Mouse (Mus musculus): ENCODE data around the gene Lin54. TPM values are rescaled to one million over a fixed set of nuclear protein-coding genes. Genes with fewer than 3 reads are reported as not detected.

Lin54 gene
- polyA plus RNA-seq, 1 experiment = 2.9 TPM

DNA sequence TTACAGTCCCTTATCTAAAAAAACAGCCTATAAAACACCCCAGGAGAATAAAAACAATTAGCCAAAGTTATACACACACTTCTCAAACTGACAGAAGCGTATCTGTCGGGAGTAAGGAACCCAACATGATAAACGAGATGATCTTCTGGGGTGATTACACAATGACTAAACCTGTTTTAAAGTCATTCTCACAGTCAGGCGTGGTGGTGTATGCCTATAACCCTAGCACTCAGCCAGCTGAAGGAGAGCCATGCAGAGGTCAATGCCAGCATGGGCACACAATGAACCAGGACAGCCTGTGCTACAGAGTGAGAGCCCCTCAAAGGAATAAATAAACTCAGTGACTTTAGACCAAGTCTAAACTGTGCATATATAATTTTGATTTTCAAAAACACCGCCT, 92.0 kb downstream of the Lin54 start:
- Histone ChIP-seq H3K27me3 (ENCODE audit: control insufficient read depth, insufficient read depth, insufficient read length) (no peaks in the 10 kb centered on the region), H3ac (ENCODE audit: control insufficient read depth, insufficient read length) (no peak overlapping the region), H3K4me2 (ENCODE audit: low read depth) (no peak overlapping the region), H3K4me3 (no peak overlapping the region), H3K36me3 (ENCODE audit: control insufficient read depth, insufficient read depth) (peaks cover 18% of the 10 kb centered on the region), H3K79me2 (ENCODE audit: control insufficient read depth, insufficient read depth) (peaks cover 60% of the 10 kb centered on the region)
- TF ChIP-seq TCF12 (IDR thresholded peaks at IDR 0.05; ENCODE audit: insufficient read depth, poor library complexity, severe bottlenecking) (no peak), MYOG (IDR thresholded peaks at IDR 0.05; ENCODE audit: control insufficient read depth in 1 of 3, insufficient read depth in 1 of 3, insufficient read length in 2 of 3, low read depth in 2 of 3) (no peak), USF1 (IDR thresholded peaks at IDR 0.05; ENCODE audit: low read depth) (no peak)

DNA sequence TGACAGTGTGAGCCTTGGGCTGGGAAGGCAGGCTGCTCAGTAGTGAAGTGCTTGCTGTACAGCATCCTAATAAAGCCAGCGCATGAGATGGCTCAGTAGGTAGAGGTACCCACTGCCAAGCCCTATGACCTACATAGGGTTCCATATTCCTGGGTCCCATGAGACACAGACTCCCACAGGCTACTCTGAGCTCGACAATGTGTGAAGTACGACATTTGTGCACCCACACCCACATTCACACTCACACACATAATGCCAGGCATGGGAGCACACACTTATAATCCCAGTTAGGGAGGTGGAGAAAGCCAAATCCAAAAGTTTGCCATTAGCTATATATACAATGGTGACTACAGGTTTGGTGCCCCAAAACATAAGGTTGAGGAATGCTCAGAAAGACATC, 103.7 kb downstream of the Lin54 start:
- H3K36me3 ChIP-seq (ENCODE audit: control insufficient read depth, insufficient read depth) = peaks cover 62% of the 10 kb centered on the region
- no peak overlapping the region for H3K4me2 ChIP-seq (ENCODE audit: low read depth)
- H3ac ChIP-seq (ENCODE audit: control insufficient read depth, insufficient read length) = no peak overlapping the region
- no peaks in the 10 kb centered on the region for H3K27me3 ChIP-seq (ENCODE audit: control insufficient read depth, insufficient read depth, insufficient read length)
- H3K4me3 ChIP-seq = no peak overlapping the region
- TF ChIP-seq CEBPB (IDR thresholded peaks at IDR 0.05; ENCODE audit: insufficient read depth, poor library complexity, severe bottlenecking) (no peak), TCF3 (IDR thresholded peaks at IDR 0.05; ENCODE audit: insufficient read length, low read depth) (no peak), USF1 (IDR thresholded peaks at IDR 0.05; ENCODE audit: low read depth) (no peak), REST (IDR thresholded peaks at IDR 0.05; ENCODE audit: insufficient read depth, insufficient read length) (no peak), SRF (IDR thresholded peaks at IDR 0.05; ENCODE audit: control insufficient read depth, insufficient read length, low read depth) (no peak), MYOD1 (IDR thresholded peaks at IDR 0.05; ENCODE audit: control insufficient read depth in 1 of 3, insufficient read length in 2 of 3, low read depth in 2 of 3) (no peak), POLR2A (IDR thresholded peaks at IDR 0.05; ENCODE audit: insufficient read length, low read depth) (no peak), MYOG (IDR thresholded peaks at IDR 0.05; ENCODE audit: control insufficient read depth in 1 of 3, insufficient read depth in 1 of 3, insufficient read length in 2 of 3, low read depth in 2 of 3) (no peak)
- H3K79me2 ChIP-seq (ENCODE audit: control insufficient read depth, insufficient read depth) = no peaks in the 10 kb centered on the region

DNA sequence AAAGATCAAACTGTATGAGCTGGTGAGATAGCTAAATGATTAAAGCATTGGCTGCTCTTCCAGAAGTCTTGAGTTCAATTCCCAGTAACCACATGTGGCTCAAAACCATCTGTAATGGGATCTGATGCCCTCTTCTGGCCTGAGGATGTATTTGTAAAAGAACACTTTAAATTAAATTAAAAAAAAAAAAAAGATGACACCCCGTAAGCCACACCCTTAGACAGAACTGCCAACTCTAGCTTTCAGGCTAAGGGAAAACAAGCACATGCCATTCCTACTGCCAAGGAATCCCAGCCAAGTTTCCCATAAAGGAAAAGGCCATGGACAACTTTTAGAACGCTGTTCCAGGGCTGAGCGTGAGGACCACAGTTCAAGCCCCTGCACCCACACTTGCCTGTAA, 106.8 kb downstream of the Lin54 start:
- no peak overlapping the region for H3K4me3 ChIP-seq
- H3K36me3 ChIP-seq (ENCODE audit: control insufficient read depth, insufficient read depth) = peaks cover 67% of the 10 kb centered on the region
- no peaks in the 10 kb centered on the region for H3K27me3 ChIP-seq (ENCODE audit: control insufficient read depth, insufficient read depth, insufficient read length)
- no peaks in the 10 kb centered on the region for H3K79me2 ChIP-seq (ENCODE audit: control insufficient read depth, insufficient read depth)
- no peak for TF ChIP-seq POLR2AphosphoS2 (IDR thresholded peaks at IDR 0.05; ENCODE audit: insufficient read length, low read depth)
- no peak for TF ChIP-seq TCF3 (IDR thresholded peaks at IDR 0.05; ENCODE audit: insufficient read length, low read depth)
- no peak for TF ChIP-seq MYOG (IDR thresholded peaks at IDR 0.05; ENCODE audit: control insufficient read depth in 1 of 3, insufficient read depth in 1 of 3, insufficient read length in 2 of 3, low read depth in 2 of 3)
- TF ChIP-seq MYOD1 (IDR thresholded peaks at IDR 0.05; ENCODE audit: control insufficient read depth in 1 of 3, insufficient read length in 2 of 3, low read depth in 2 of 3) = no peak
- H3K4me2 ChIP-seq (ENCODE audit: low read depth) = no peak overlapping the region
- H3ac ChIP-seq (ENCODE audit: control insufficient read depth, insufficient read length) = no peak overlapping the region

DNA sequence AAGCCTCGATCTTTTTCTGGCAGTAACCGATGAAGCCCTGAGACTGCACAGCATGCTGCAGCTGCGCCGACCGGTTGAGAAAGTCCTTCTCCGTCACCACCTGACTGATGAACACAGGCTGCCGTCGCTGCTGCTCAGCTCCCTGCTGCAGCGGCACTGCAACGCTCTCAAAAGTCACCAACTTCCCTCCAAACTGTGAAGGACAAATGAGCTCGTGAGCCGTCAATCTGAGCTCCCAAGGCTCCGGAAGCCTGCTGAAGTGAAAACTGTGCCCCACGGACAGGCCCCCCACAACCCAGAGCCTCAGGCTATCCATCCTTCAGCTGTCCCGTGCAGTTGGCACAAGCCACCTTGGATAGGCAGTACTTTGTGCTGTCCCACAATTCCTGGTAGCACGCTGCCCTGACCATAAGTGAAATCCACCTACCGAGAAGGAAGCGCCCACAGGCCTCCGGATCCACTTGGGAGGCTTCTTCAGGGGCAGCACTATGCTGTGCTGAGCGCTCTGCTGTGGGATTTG, 107.9 kb downstream of the Lin54 start:
- Histone ChIP-seq H3K36me3 (ENCODE audit: control insufficient read depth, insufficient read depth) (peaks cover 70% of the 10 kb centered on the region), H3K4me2 (ENCODE audit: low read depth) (no peak overlapping the region), H3K27me3 (ENCODE audit: control insufficient read depth, insufficient read depth, insufficient read length) (no peaks in the 10 kb centered on the region), H3K79me2 (ENCODE audit: control insufficient read depth, insufficient read depth) (no peaks in the 10 kb centered on the region), H3ac (ENCODE audit: control insufficient read depth, insufficient read length) (no peak overlapping the region), H3K4me3 (no peak overlapping the region)
- TF ChIP-seq MAX (IDR thresholded peaks at IDR 0.05; ENCODE audit: low read depth) (no peak), POLR2A (IDR thresholded peaks at IDR 0.05; ENCODE audit: insufficient read length, low read depth) (no peak), TCF3 (IDR thresholded peaks at IDR 0.05; ENCODE audit: insufficient read length, low read depth) (no peak), MYOD1 (IDR thresholded peaks at IDR 0.05; ENCODE audit: control insufficient read depth in 1 of 3, insufficient read length in 2 of 3, low read depth in 2 of 3) (no peak), MYOG (IDR thresholded peaks at IDR 0.05; ENCODE audit: control insufficient read depth in 1 of 3, insufficient read depth in 1 of 3, insufficient read length in 2 of 3, low read depth in 2 of 3) (no peak), TCF12 (IDR thresholded peaks at IDR 0.05; ENCODE audit: insufficient read depth, poor library complexity, severe bottlenecking) (no peak)

Other genes with a start within 250 kb of the Lin54 start
- 168 TPM for gene Sec31a, start 84.4 kb downstream of the Lin54 start, polyA plus RNA-seq (2012; fragmentation: generic; extraction: Trizol)
- gene Cops4, start 17.7 kb upstream of the Lin54 start, polyA plus RNA-seq (2012; fragmentation: generic; extraction: Trizol) = 104 TPM
- 4.8 TPM for gene Plac8, start 71.6 kb upstream of the Lin54 start, polyA plus RNA-seq (2012; fragmentation: generic; extraction: Trizol)
- 35.8 TPM for gene Coq2, start 174.5 kb upstream of the Lin54 start, polyA plus RNA-seq (2012; fragmentation: generic; extraction: Trizol)
- 0.66 TPM for gene Hpse, start 219.1 kb upstream of the Lin54 start, polyA plus RNA-seq (2012; fragmentation: generic; extraction: Trizol)